Mouse (Mus musculus): Measurements from ENCODE around the gene Wdr81. TPM values are rescaled to one million over a fixed set of nuclear protein-coding genes. Genes with fewer than 3 reads are reported as not detected.
A peak's percentile ranks its signal among the peaks of the same experiment; 100 is the strongest.

Gene Wdr81
- polyA plus RNA-seq (2014; fragmentation: Nextera tagmentation; extraction: Ambion mirVana) = 4.9 and 6.9 TPM in 2 replicates

DNA sequence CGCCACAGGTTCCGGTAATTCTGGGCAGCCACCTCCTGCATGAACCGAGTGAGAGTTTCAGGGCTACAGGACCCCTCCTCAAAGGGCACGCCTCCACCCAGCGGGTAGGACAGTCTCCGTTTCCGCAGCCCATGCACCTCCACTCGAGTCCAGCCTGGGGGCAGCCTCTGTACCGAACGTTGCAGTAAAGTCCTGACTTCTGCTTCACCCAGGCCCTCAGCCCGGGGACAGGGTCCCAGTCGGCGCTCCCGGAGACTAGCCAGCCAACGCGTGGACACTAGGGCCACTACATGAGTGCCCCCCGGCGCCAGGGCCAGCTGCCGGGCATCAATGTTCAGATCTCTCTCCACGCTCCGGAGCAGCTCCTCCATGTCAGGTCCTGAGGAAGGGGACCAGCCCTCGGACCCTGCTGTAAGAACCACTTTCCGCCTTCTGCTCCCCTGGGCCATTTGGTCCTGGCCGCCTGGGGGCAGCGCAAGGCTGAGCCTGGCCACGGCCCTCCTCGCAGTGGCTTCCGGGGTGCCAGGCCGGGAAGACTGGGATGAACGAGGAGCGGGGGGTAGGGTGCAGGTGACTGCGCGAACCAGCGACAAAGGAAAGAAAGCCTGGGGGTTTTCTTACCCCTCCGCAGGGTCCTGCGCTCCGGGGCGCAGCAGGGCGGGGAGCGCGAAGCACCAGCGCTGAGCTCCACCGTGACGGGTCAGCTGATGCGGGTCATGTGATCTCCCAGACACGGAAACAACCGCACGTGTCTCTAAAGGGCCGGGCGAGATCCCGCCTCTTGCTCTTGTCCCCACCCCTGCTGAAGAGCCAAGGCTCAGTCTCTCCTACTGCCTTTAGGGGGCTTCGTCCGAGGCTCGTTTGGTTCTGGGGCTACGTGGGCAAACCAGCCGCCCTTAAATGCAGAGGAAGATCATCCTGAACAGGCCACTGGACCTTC is at the start of gene Wdr81:
TSS of gene Wdr81 (minus strand) at position 727 of the 940 bp plus-strand sequence.
- peak; percentile 96 for ATAC-seq
- peak within 1 kb of the TSS; percentile 99 for H3K4me2 ChIP-seq (ENCODE audit: low read length)
- peak within 1 kb of the TSS; percentile 79 for H3K9ac ChIP-seq (ENCODE audit: low read length)
- H3K4me1 ChIP-seq (ENCODE audit: control insufficient read depth, insufficient read depth, low read length) = peaks cover 10% of the 10 kb centered on the region; the same call in 1 of the 2 replicates
- H3K4me3 ChIP-seq (ENCODE audit: low read depth, low read length) = peak within 1 kb of the TSS; percentile 65
- H3K27me3 ChIP-seq (replicated peaks; ENCODE audit: control insufficient read depth, insufficient read depth, low read length) = no peaks in the 10 kb centered on the region
- no peak within 1 kb of the TSS; the same call in 1 of the 2 replicates for H3K27ac ChIP-seq (ENCODE audit: low read depth, low read length)
- H3K36me3 ChIP-seq (ENCODE audit: control insufficient read depth, insufficient read depth, low read length) = peaks cover 2% of the 10 kb centered on the region; the same call in 1 of the 2 replicates
- H3K9me3 ChIP-seq (replicated peaks; ENCODE audit: control insufficient read depth, low read length) = no peaks in the 10 kb centered on the region
- 3% methylated on average over 53 of the region's 56 CpGs for WGBS
- DNase-seq (ENCODE audit: low spot score) = peak; percentile 95

GRCm38 (mm10) chr11:75498126-75498525 is 43.6 kb upstream of the Wdr81 start:
- H3K4me3 ChIP-seq (ENCODE audit: low read depth, low read length) = no peak overlapping the region
- 81% methylated on average over 1 of the region's 1 CpGs for WGBS
- no peak overlapping the region for H3K27ac ChIP-seq (ENCODE audit: low read depth, low read length)
- no peak for DNase-seq (ENCODE audit: low spot score)
- no peaks in the 10 kb centered on the region for H3K27me3 ChIP-seq (replicated peaks; ENCODE audit: control insufficient read depth, insufficient read depth, low read length)
- peaks cover 100% of the 10 kb centered on the region for H3K36me3 ChIP-seq (ENCODE audit: control insufficient read depth, insufficient read depth, low read length)
- ATAC-seq = no peak
- H3K9me3 ChIP-seq (replicated peaks; ENCODE audit: control insufficient read depth, low read length) = no peaks in the 10 kb centered on the region
- no peak overlapping the region for H3K9ac ChIP-seq (ENCODE audit: low read length)
- no peaks in the 10 kb centered on the region for H3K4me1 ChIP-seq (ENCODE audit: control insufficient read depth, insufficient read depth, low read length)
- H3K4me2 ChIP-seq (ENCODE audit: low read length) = no peak overlapping the region

GRCm38 (mm10) chr11:75494296-75495049 is 40.0 kb upstream of the Wdr81 start:
- Histone ChIP-seq H3K36me3 (ENCODE audit: control insufficient read depth, insufficient read depth, low read length) (peaks cover 100% of the 10 kb centered on the region), H3K27ac (ENCODE audit: low read depth, low read length) (no peak overlapping the region), H3K9ac (ENCODE audit: low read length) (no peak overlapping the region), H3K9me3 (replicated peaks; ENCODE audit: control insufficient read depth, low read length) (no peaks in the 10 kb centered on the region), H3K4me3 (ENCODE audit: low read depth, low read length) (no peak overlapping the region), H3K4me1 (ENCODE audit: control insufficient read depth, insufficient read depth, low read length) (no peaks in the 10 kb centered on the region), H3K4me2 (ENCODE audit: low read length) (no peak overlapping the region), H3K27me3 (replicated peaks; ENCODE audit: control insufficient read depth, insufficient read depth, low read length) (no peaks in the 10 kb centered on the region)
- ATAC-seq = no peak
- no peak for DNase-seq (ENCODE audit: low spot score)
- WGBS = 95% methylated on average over 10 of the region's 10 CpGs

GRCm38 (mm10) chr11:75487496-75487895 is 33.0 kb upstream of the Wdr81 start:
- Histone ChIP-seq H3K4me3 (ENCODE audit: low read depth, low read length) (peak overlapping the region; percentile 98), H3K36me3 (ENCODE audit: control insufficient read depth, insufficient read depth, low read length) (peaks cover 33% of the 10 kb centered on the region), H3K9ac (ENCODE audit: low read length) (peak overlapping the region; percentile 92), H3K4me2 (ENCODE audit: low read length) (peak overlapping the region; percentile 96), H3K9me3 (replicated peaks; ENCODE audit: control insufficient read depth, low read length) (no peaks in the 10 kb centered on the region), H3K4me1 (ENCODE audit: control insufficient read depth, insufficient read depth, low read length) (peaks cover 8% of the 10 kb centered on the region), H3K27ac (ENCODE audit: low read depth, low read length) (no peak overlapping the region), H3K27me3 (replicated peaks; ENCODE audit: control insufficient read depth, insufficient read depth, low read length) (no peaks in the 10 kb centered on the region)
- WGBS = 49% methylated on average over 6 of the region's 6 CpGs
- DNase-seq (ENCODE audit: low spot score) (no peak), ATAC-seq (no peak)

DNA sequence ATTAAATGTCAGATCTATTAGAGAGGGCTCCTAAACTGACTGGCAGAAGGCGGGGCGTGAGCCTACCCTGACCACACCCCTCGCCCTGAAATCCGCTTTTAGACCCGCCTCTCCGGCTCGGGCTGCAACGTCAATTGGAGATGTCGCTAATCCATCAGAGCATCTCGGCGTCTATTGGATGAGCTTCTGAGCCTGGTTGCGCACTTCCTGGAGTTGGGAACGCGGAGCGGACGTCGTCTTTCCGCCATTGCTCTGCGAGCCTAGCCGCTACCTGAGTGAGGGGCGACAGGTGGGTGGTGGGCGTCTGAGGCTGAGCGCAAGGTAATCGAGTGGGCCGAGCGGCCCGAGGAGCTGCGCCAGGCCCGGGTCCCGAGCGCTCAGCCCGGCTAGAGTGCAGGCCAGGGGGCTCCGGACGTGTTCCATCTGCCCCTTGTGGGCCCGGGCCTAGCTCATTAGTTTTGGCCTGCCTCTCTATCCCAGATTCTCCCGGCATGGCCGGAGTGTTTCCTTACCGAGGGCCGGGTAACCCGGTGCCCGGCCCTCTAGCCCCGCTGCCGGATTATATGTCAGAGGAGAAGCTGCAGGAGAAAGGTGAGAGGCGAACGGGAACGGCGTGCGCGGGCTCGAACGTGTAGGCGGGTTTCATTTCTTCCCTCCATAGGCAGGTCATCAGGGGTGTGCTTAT is 32.2 kb upstream of the Wdr81 start, which contains the start of gene Prpf8:
TSS of gene Prpf8 (plus strand) at position 216 of the 685 bp plus-strand sequence.
- H3K4me1 ChIP-seq (ENCODE audit: control insufficient read depth, insufficient read depth, low read length) = peaks cover 8% of the 10 kb centered on the region
- peaks cover 26% of the 10 kb centered on the region for H3K36me3 ChIP-seq (ENCODE audit: control insufficient read depth, insufficient read depth, low read length)
- H3K9me3 ChIP-seq (replicated peaks; ENCODE audit: control insufficient read depth, low read length) = no peaks in the 10 kb centered on the region
- WGBS = under 1% methylated on average over 51 of the region's 52 CpGs
- DNase-seq (ENCODE audit: low spot score) (peak; percentile 99), ATAC-seq (peak; percentile 100)
- H3K27ac ChIP-seq (ENCODE audit: low read depth, low read length) = peak within 1 kb of the TSS; percentile 61; the same call in 1 of the 2 replicates
- H3K4me3 ChIP-seq (ENCODE audit: low read depth, low read length) = peak within 1 kb of the TSS; percentile 98
- peak within 1 kb of the TSS; percentile 92 for H3K9ac ChIP-seq (ENCODE audit: low read length)
- H3K4me2 ChIP-seq (ENCODE audit: low read length) = peak within 1 kb of the TSS; percentile 96
- no peaks in the 10 kb centered on the region for H3K27me3 ChIP-seq (replicated peaks; ENCODE audit: control insufficient read depth, insufficient read depth, low read length)

- DNase-seq (ENCODE audit: low spot score) (no peak), ATAC-seq (peak; percentile 42)
- H3K36me3 ChIP-seq (ENCODE audit: control insufficient read depth, insufficient read depth, low read length) = peaks cover 20% of the 10 kb centered on the region
- H3K9me3 ChIP-seq (replicated peaks; ENCODE audit: control insufficient read depth, low read length) = no peaks in the 10 kb centered on the region
- H3K27ac ChIP-seq (ENCODE audit: low read depth, low read length) = no peak overlapping the region
- H3K4me2 ChIP-seq (ENCODE audit: low read length) = peak overlapping the region; percentile 36; the same call in 1 of the 2 replicates
- no peaks in the 10 kb centered on the region for H3K27me3 ChIP-seq (replicated peaks; ENCODE audit: control insufficient read depth, insufficient read depth, low read length)
- H3K4me1 ChIP-seq (ENCODE audit: control insufficient read depth, insufficient read depth, low read length) = peaks cover 8% of the 10 kb centered on the region
- no peak overlapping the region for H3K9ac ChIP-seq (ENCODE audit: low read length)
- peak overlapping the region; percentile 98; the same call in 1 of the 2 replicates for H3K4me3 ChIP-seq (ENCODE audit: low read depth, low read length)
- 24% methylated on average over 3 of the region's 3 CpGs for WGBS
These were observed 31.7 kb upstream of the Wdr81 start for GRCm38 (mm10) chr11:75486192-75486591.

DNA sequence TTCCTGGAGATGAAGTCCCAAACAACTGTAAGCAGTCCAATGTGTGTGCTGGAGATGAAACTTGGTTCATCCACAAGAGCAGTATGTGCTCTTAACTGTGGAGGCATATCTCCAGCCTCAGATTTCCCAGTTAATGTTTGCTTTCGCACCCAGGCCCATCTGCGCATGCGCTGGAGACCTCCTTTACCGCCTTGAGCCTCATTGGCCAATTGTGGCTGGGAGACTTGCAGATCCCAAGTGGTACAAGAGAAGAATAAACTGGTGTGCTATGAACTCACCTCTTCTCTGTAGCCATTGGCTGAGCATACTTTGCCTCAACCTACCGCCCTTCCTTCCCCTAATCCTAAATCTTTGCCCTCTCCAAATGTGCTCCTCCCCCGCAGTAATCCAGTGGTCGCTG is 18.9 kb upstream of the Wdr81 start:
- Histone ChIP-seq H3K36me3 (ENCODE audit: control insufficient read depth, insufficient read depth, low read length) (no peaks in the 10 kb centered on the region), H3K4me2 (ENCODE audit: low read length) (no peak overlapping the region), H3K27ac (ENCODE audit: low read depth, low read length) (no peak overlapping the region), H3K9me3 (replicated peaks; ENCODE audit: control insufficient read depth, low read length) (no peaks in the 10 kb centered on the region), H3K4me3 (ENCODE audit: low read depth, low read length) (no peak overlapping the region), H3K4me1 (ENCODE audit: control insufficient read depth, insufficient read depth, low read length) (no peaks in the 10 kb centered on the region), H3K9ac (ENCODE audit: low read length) (no peak overlapping the region), H3K27me3 (replicated peaks; ENCODE audit: control insufficient read depth, insufficient read depth, low read length) (no peaks in the 10 kb centered on the region)
- no peak for DNase-seq (ENCODE audit: low spot score)
- 64% methylated on average over 7 of the region's 7 CpGs for WGBS
- no peak for ATAC-seq

- H3K4me3 ChIP-seq (ENCODE audit: low read depth, low read length) = no peak overlapping the region
- H3K27ac ChIP-seq (ENCODE audit: low read depth, low read length) = no peak overlapping the region
- 87% methylated on average over 11 of the region's 11 CpGs for WGBS
- no peak overlapping the region for H3K9ac ChIP-seq (ENCODE audit: low read length)
- no peaks in the 10 kb centered on the region for H3K36me3 ChIP-seq (ENCODE audit: control insufficient read depth, insufficient read depth, low read length)
- H3K9me3 ChIP-seq (replicated peaks; ENCODE audit: control insufficient read depth, low read length) = no peaks in the 10 kb centered on the region
- DNase-seq (ENCODE audit: low spot score) (no peak), ATAC-seq (no peak)
- H3K4me1 ChIP-seq (ENCODE audit: control insufficient read depth, insufficient read depth, low read length) = no peaks in the 10 kb centered on the region
- H3K27me3 ChIP-seq (replicated peaks; ENCODE audit: control insufficient read depth, insufficient read depth, low read length) = no peaks in the 10 kb centered on the region
- H3K4me2 ChIP-seq (ENCODE audit: low read length) = no peak overlapping the region
These were observed 18.1 kb upstream of the Wdr81 start for GRCm38 (mm10) chr11:75472469-75473081.

Data from forebrain, embryonic 14.5 days (tissue).